Mouse (Mus musculus) neural tube, embryonic 15.5 days (tissue): ENCODE data around the gene Rreb1. TPM values are rescaled to one million over a fixed set of nuclear protein-coding genes. Genes with fewer than 3 reads are reported as not detected.

ENCODE experiments used
- ATAC-seq: fragments of 200-750 bp; cut with Nextera tagmentation; 2 replicates; pipeline ENCODE4 v1.8.0; 2017; ENCODE audit warnings: mild to moderate bottlenecking, moderate TSS enrichment, moderate library complexity; ENCODE audit not compliant: low FRiP score
- H3K27ac ChIP-seq: fragments of 300-500 bp; sonication (generic); replicated peaks from 2 replicates; pipeline ENCODE4 v1.5.1; 2015; ENCODE audit warnings: mild to moderate bottlenecking, inconsistent platforms
- H3K27me3 ChIP-seq: fragments of 300-500 bp; sonication (generic); replicated peaks from 2 replicates; pipeline ENCODE4 v1.6.1; 2015; ENCODE audit warnings: inconsistent platforms
- H3K36me3 ChIP-seq: fragments of 300-500 bp; sonication (generic); 2 replicates; pipeline ENCODE4 v1.6.1; 2015; ENCODE audit warnings: inconsistent platforms
- H3K4me1 ChIP-seq: fragments of 300-500 bp; sonication (generic); 2 replicates; pipeline ENCODE4 v1.6.1; 2015; ENCODE audit warnings: inconsistent platforms
- H3K4me2 ChIP-seq: fragments of 300-500 bp; sonication (generic); 2 replicates; pipeline ENCODE4 v1.6.1; 2015; ENCODE audit warnings: inconsistent platforms, mild to moderate bottlenecking, moderate library complexity
- H3K4me3 ChIP-seq: fragments of 300-500 bp; sonication (generic); replicated peaks from 2 replicates; pipeline ENCODE4 v1.5.1; 2015; ENCODE audit warnings: mild to moderate bottlenecking, inconsistent platforms
- H3K9ac ChIP-seq: fragments of 300-500 bp; sonication (generic); replicated peaks from 2 replicates; pipeline ENCODE4 v1.6.1; 2015; ENCODE audit warnings: mild to moderate bottlenecking, inconsistent platforms
- H3K9me3 ChIP-seq: fragments of 300-500 bp; sonication (generic); replicated peaks from 2 replicates; pipeline ENCODE4 v1.6.1; 2016; ENCODE audit warnings: inconsistent platforms
- WGBS: fragments of 180-500 bp; shearing (Covaris S2); methylation state at CpG from one replicate; pipeline ENCODE4 v1.1.7; 2015; ENCODE audit warnings: mixed read lengths; 5-methylcytosine and 5-hydroxymethylcytosine counted together
- polyA plus RNA-seq: library from polyadenylated mRNA; unstranded; fragments of >200 nt; fragmentation: Nextera tagmentation; extraction: Ambion mirVana; gene quantifications from 2 replicates; pipeline ENCODE4 v1.2.1, GENCODE M21; 2015

Gene Rreb1
- polyA plus RNA-seq, 1 experiment from 2014 or later: 3.0 TPM

GRCm38 (mm10) chr13:37816736-37817135, 38.5 kb downstream of the Rreb1 start:
- no peaks in the 10 kb centered on the region for H3K36me3 ChIP-seq
- no peaks in the 10 kb centered on the region for H3K27me3 ChIP-seq
- H3K27ac ChIP-seq: no peak overlapping the region
- no peak overlapping the region for H3K4me2 ChIP-seq
- ATAC-seq: no peak
- H3K9ac ChIP-seq: no peak overlapping the region
- H3K4me1 ChIP-seq: peaks cover 4% of the 10 kb centered on the region; the same call in 1 of the 2 replicates
- H3K9me3 ChIP-seq: no peaks in the 10 kb centered on the region
- H3K4me3 ChIP-seq: no peak overlapping the region
- 83% methylated on average over 5 of the region's 5 CpGs for WGBS

GRCm38 (mm10) chr13:37821413-37821812, 43.2 kb downstream of the Rreb1 start:
- no peak for ATAC-seq
- Histone ChIP-seq H3K9me3 (no peaks in the 10 kb centered on the region), H3K9ac (no peak overlapping the region), H3K4me2 (no peak overlapping the region), H3K27me3 (peaks cover 19% of the 10 kb centered on the region), H3K36me3 (no peaks in the 10 kb centered on the region), H3K4me1 (peaks cover 20% of the 10 kb centered on the region), H3K4me3 (no peak overlapping the region), H3K27ac (no peak overlapping the region)
- 50% methylated on average over 4 of the region's 4 CpGs for WGBS

GRCm38 (mm10) chr13:37824331-37824920, 46.2 kb downstream of the Rreb1 start:
- Histone ChIP-seq H3K27me3 (peaks cover 36% of the 10 kb centered on the region), H3K4me1 (peaks cover 36% of the 10 kb centered on the region), H3K4me2 (no peak overlapping the region), H3K9me3 (no peaks in the 10 kb centered on the region), H3K9ac (no peak overlapping the region), H3K36me3 (no peaks in the 10 kb centered on the region), H3K4me3 (no peak overlapping the region), H3K27ac (no peak overlapping the region)
- no peak for ATAC-seq
- WGBS: 35% methylated on average over 4 of the region's 4 CpGs

GRCm38 (mm10) chr13:37824956-37825645, 46.9 kb downstream of the Rreb1 start:
- H3K27ac ChIP-seq: no peak overlapping the region
- peaks cover 36% of the 10 kb centered on the region for H3K27me3 ChIP-seq
- H3K4me1 ChIP-seq: peaks cover 36% of the 10 kb centered on the region
- WGBS: 2% methylated on average over 27 of the region's 27 CpGs
- H3K9ac ChIP-seq: peak overlapping the region; percentile 55
- H3K4me2 ChIP-seq: peak overlapping the region; percentile 99
- no peaks in the 10 kb centered on the region for H3K36me3 ChIP-seq
- ATAC-seq: no peak
- peak overlapping the region; percentile 54 for H3K4me3 ChIP-seq
- H3K9me3 ChIP-seq: no peaks in the 10 kb centered on the region

- peak overlapping the region; percentile 77 for H3K27ac ChIP-seq
- H3K9me3 ChIP-seq: no peaks in the 10 kb centered on the region
- peak; percentile 62; the same call in 1 of the 2 replicates for ATAC-seq
- peaks cover 39% of the 10 kb centered on the region for H3K4me1 ChIP-seq
- H3K9ac ChIP-seq: peak overlapping the region; percentile 55
- under 1% methylated on average over 41 of the region's 43 CpGs for WGBS
- H3K36me3 ChIP-seq: no peaks in the 10 kb centered on the region
- H3K4me3 ChIP-seq: peak overlapping the region; percentile 54
- peak overlapping the region; percentile 99 for H3K4me2 ChIP-seq
- peaks cover 36% of the 10 kb centered on the region for H3K27me3 ChIP-seq
Measured at GRCm38 (mm10) chr13:37825646-37826280, 47.6 kb downstream of the Rreb1 start.

GRCm38 (mm10) chr13:37826281-37826993, 48.2 kb downstream of the Rreb1 start:
- peaks cover 42% of the 10 kb centered on the region for H3K4me1 ChIP-seq
- peak; percentile 69 for ATAC-seq
- H3K9me3 ChIP-seq: no peaks in the 10 kb centered on the region
- peak overlapping the region; percentile 54 for H3K4me3 ChIP-seq
- H3K27ac ChIP-seq: peak overlapping the region; percentile 77
- H3K4me2 ChIP-seq: peak overlapping the region; percentile 99
- H3K27me3 ChIP-seq: peaks cover 36% of the 10 kb centered on the region
- no peaks in the 10 kb centered on the region for H3K36me3 ChIP-seq
- WGBS: under 1% methylated on average over 65 of the region's 65 CpGs
- peak overlapping the region; percentile 55 for H3K9ac ChIP-seq

GRCm38 (mm10) chr13:37826994-37827262, 48.7 kb downstream of the Rreb1 start:
- peak overlapping the region; percentile 54 for H3K4me3 ChIP-seq
- ATAC-seq: peak; percentile 26; the same call in 1 of the 2 replicates
- 0% methylated on average over 26 of the region's 36 CpGs for WGBS
- H3K36me3 ChIP-seq: no peaks in the 10 kb centered on the region
- H3K27me3 ChIP-seq: peaks cover 36% of the 10 kb centered on the region
- H3K9ac ChIP-seq: peak overlapping the region; percentile 55
- H3K4me2 ChIP-seq: peak overlapping the region; percentile 99
- H3K4me1 ChIP-seq: peaks cover 44% of the 10 kb centered on the region
- H3K27ac ChIP-seq: peak overlapping the region; percentile 77
- H3K9me3 ChIP-seq: no peaks in the 10 kb centered on the region

- under 1% methylated on average over 66 of the region's 69 CpGs for WGBS
- Histone ChIP-seq H3K9ac (peak overlapping the region; percentile 55), H3K4me2 (peak overlapping the region; percentile 99), H3K27me3 (peaks cover 40% of the 10 kb centered on the region), H3K9me3 (no peaks in the 10 kb centered on the region), H3K27ac (peak overlapping the region; percentile 77), H3K4me1 (peaks cover 44% of the 10 kb centered on the region), H3K36me3 (no peaks in the 10 kb centered on the region), H3K4me3 (peak overlapping the region; percentile 54)
- peak; percentile 45 for ATAC-seq
Measured at GRCm38 (mm10) chr13:37827263-37827995, 49.2 kb downstream of the Rreb1 start.

GRCm38 (mm10) chr13:37827996-37828579, 49.9 kb downstream of the Rreb1 start:
- Histone ChIP-seq H3K9ac (peak overlapping the region; percentile 55; the same call in 1 of the 2 replicates), H3K9me3 (no peaks in the 10 kb centered on the region), H3K27me3 (peaks cover 42% of the 10 kb centered on the region), H3K36me3 (no peaks in the 10 kb centered on the region), H3K4me3 (peak overlapping the region; percentile 54), H3K4me1 (peaks cover 44% of the 10 kb centered on the region), H3K27ac (peak overlapping the region; percentile 77; the same call in 1 of the 2 replicates), H3K4me2 (peak overlapping the region; percentile 99)
- 8% methylated on average over 13 of the region's 13 CpGs for WGBS
- ATAC-seq: no peak

- ATAC-seq: no peak
- peaks cover 44% of the 10 kb centered on the region for H3K4me1 ChIP-seq
- peaks cover 42% of the 10 kb centered on the region for H3K27me3 ChIP-seq
- no peak overlapping the region for H3K27ac ChIP-seq
- H3K4me3 ChIP-seq: no peak overlapping the region
- no peaks in the 10 kb centered on the region for H3K36me3 ChIP-seq
- no peak overlapping the region for H3K9ac ChIP-seq
- H3K9me3 ChIP-seq: no peaks in the 10 kb centered on the region
- H3K4me2 ChIP-seq: no peak overlapping the region
- WGBS: 14% methylated on average over 6 of the region's 6 CpGs
Measured at GRCm38 (mm10) chr13:37828928-37829327, 50.7 kb downstream of the Rreb1 start.

GRCm38 (mm10) chr13:37830256-37830655, 52.1 kb downstream of the Rreb1 start:
- peaks cover 39% of the 10 kb centered on the region for H3K4me1 ChIP-seq
- H3K27ac ChIP-seq: no peak overlapping the region
- H3K9ac ChIP-seq: no peak overlapping the region
- H3K36me3 ChIP-seq: no peaks in the 10 kb centered on the region
- no peak overlapping the region for H3K4me2 ChIP-seq
- ATAC-seq: no peak
- H3K9me3 ChIP-seq: no peaks in the 10 kb centered on the region
- H3K4me3 ChIP-seq: no peak overlapping the region
- WGBS: 71% methylated on average over 2 of the region's 2 CpGs
- H3K27me3 ChIP-seq: peaks cover 35% of the 10 kb centered on the region
